Mouse (Mus musculus): ENCODE results near the gene Srebf2. TPM values are rescaled to one million over a fixed set of nuclear protein-coding genes. Genes with fewer than 3 reads are reported as not detected.

Srebf2 gene
- polyA plus RNA-seq, 2 experiments: 29.3 to 30.8 TPM

- Histone ChIP-seq H3K9ac (replicated peaks) (no peak overlapping the region), H3K9me3 (ENCODE audit: control insufficient read depth, low read length) (no peaks in the 10 kb centered on the region), H3K4me1 (replicated peaks; ENCODE audit: control insufficient read depth in 2 of 2, insufficient read depth in 2 of 2, low read length in 1 of 2) (no peaks in the 10 kb centered on the region), H3K27me3 (ENCODE audit: control insufficient read depth, insufficient read depth, low read length) (peaks cover 72% of the 10 kb centered on the region), H3K36me3 (replicated peaks; ENCODE audit: control insufficient read depth, insufficient read depth, low read depth) (no peaks in the 10 kb centered on the region), H3K27ac (no peak overlapping the region), H3K4me3 (ENCODE audit: insufficient read depth in 1 of 2, low read depth in 2 of 2, low read length in 2 of 2) (no peak overlapping the region), H3K4me2 (ENCODE audit: low read depth) (no peak overlapping the region)
- WGBS (ENCODE audit: insufficient replicate concordance): 21% methylated on average over 4 of the region's 4 CpGs
- no peak for ATAC-seq (ENCODE audit: insufficient read depth)
- TF ChIP-seq EP300 (IDR thresholded peaks at IDR 0.05; ENCODE audit: low read depth) (no peak), CTCF (IDR thresholded peaks at IDR 0.05; ENCODE audit: low read depth) (no peak)
- no peak for DNase-seq (ENCODE audit: low read depth in 3 of 3, low spot score in 3 of 3)
Measured at GRCm38 (mm10) chr15:82213222-82213621, 66.2 kb downstream of the Srebf2 start.

DNA sequence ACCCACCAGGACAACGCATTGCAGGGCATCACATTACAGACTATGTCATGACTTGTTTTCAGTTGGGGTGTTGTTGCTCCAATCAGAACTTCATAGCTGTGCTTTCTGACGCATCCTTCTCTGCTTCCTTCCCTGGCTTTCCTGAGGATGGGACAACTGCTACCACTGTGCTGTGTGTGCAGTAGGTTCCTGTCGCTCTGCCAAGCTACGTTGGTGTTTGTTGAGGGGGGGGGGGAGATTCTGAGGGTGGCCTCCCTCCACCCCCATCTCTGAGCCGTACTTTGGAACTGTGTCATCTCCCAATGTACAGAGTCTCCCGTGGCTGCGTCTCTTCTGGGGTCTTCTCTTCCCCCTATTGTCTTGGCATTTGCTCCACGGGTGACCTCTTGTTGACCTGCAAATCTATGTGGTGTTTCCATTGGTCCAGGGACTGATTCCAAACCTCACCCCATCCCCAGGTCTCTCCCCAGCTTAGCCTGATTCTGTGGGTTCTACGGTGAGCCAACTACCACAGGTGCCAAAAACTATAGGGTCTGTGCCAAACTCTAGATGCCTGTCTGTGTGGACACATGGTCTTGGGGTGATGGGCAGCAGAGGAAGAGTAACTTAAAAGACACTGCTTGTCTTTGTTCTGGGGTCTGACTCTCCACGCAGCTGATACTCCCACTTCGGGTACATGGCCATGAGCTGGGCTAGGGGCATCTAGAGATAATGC is 68.5 kb downstream of the Srebf2 start:
- H3K9ac ChIP-seq (replicated peaks): no peak overlapping the region
- 41% methylated on average over 11 of the region's 11 CpGs for WGBS (ENCODE audit: insufficient replicate concordance)
- DNase-seq (ENCODE audit: low read depth in 3 of 3, low spot score in 3 of 3): no peak
- no peak overlapping the region for H3K4me2 ChIP-seq (ENCODE audit: low read depth)
- no peak for ATAC-seq (ENCODE audit: insufficient read depth)
- no peaks in the 10 kb centered on the region for H3K36me3 ChIP-seq (replicated peaks; ENCODE audit: control insufficient read depth, insufficient read depth, low read depth)
- H3K4me1 ChIP-seq (replicated peaks; ENCODE audit: control insufficient read depth in 2 of 2, insufficient read depth in 2 of 2, low read length in 1 of 2): no peaks in the 10 kb centered on the region
- H3K4me3 ChIP-seq (ENCODE audit: insufficient read depth in 1 of 2, low read depth in 2 of 2, low read length in 2 of 2): no peak overlapping the region
- H3K27ac ChIP-seq: no peak overlapping the region
- peaks cover 60% of the 10 kb centered on the region for H3K27me3 ChIP-seq (ENCODE audit: control insufficient read depth, insufficient read depth, low read length)
- TF ChIP-seq CTCF (IDR thresholded peaks at IDR 0.05; ENCODE audit: low read depth) (no peak), EP300 (IDR thresholded peaks at IDR 0.05; ENCODE audit: low read depth) (no peak)
- no peaks in the 10 kb centered on the region for H3K9me3 ChIP-seq (ENCODE audit: control insufficient read depth, low read length)

- DNase-seq (ENCODE audit: low read depth in 3 of 3, low spot score in 3 of 3): no peak
- Histone ChIP-seq H3K4me3 (ENCODE audit: insufficient read depth in 1 of 2, low read depth in 2 of 2, low read length in 2 of 2) (no peak overlapping the region), H3K27me3 (ENCODE audit: control insufficient read depth, insufficient read depth, low read length) (peaks cover 52% of the 10 kb centered on the region), H3K27ac (no peak overlapping the region), H3K4me1 (replicated peaks; ENCODE audit: control insufficient read depth in 2 of 2, insufficient read depth in 2 of 2, low read length in 1 of 2) (no peaks in the 10 kb centered on the region), H3K36me3 (replicated peaks; ENCODE audit: control insufficient read depth, insufficient read depth, low read depth) (no peaks in the 10 kb centered on the region), H3K4me2 (ENCODE audit: low read depth) (no peak overlapping the region), H3K9ac (replicated peaks) (no peak overlapping the region), H3K9me3 (ENCODE audit: control insufficient read depth, low read length) (no peaks in the 10 kb centered on the region)
- WGBS (ENCODE audit: insufficient replicate concordance): 50% methylated on average over 20 of the region's 20 CpGs
- no peak for ATAC-seq (ENCODE audit: insufficient read depth)
- TF ChIP-seq CTCF (IDR thresholded peaks at IDR 0.05; ENCODE audit: low read depth): no peak
- no peak for TF ChIP-seq EP300 (IDR thresholded peaks at IDR 0.05; ENCODE audit: low read depth)
Measured at GRCm38 (mm10) chr15:82216142-82216827, 69.3 kb downstream of the Srebf2 start.

DNA sequence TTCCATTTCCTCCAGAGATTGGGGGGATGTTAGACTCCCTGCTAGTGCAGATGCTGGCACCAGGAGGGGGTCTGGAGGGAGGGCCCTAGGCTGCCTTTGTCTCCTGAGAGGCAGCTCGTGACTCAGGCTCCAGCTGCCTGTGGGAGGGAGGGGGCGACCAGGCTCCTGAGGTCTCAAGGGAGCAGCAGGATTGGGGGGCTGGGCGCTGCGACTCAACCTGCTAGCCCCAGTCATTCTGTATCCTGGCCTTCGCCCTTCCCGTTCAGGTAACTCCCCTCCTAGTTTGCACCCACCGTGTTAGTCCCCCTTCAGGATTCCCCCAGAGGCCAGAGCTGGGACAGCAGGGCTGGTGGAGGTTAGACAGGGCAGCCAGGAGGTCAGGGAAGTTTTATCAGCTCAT is 70.1 kb downstream of the Srebf2 start:
- H3K36me3 ChIP-seq (replicated peaks; ENCODE audit: control insufficient read depth, insufficient read depth, low read depth): no peaks in the 10 kb centered on the region
- DNase-seq (ENCODE audit: low read depth in 3 of 3, low spot score in 3 of 3) (no peak), ATAC-seq (ENCODE audit: insufficient read depth) (no peak)
- H3K9ac ChIP-seq (replicated peaks): no peak overlapping the region
- no peaks in the 10 kb centered on the region for H3K9me3 ChIP-seq (ENCODE audit: control insufficient read depth, low read length)
- no peaks in the 10 kb centered on the region for H3K4me1 ChIP-seq (replicated peaks; ENCODE audit: control insufficient read depth in 2 of 2, insufficient read depth in 2 of 2, low read length in 1 of 2)
- H3K4me2 ChIP-seq (ENCODE audit: low read depth): no peak overlapping the region
- peak; percentile 37 for TF ChIP-seq CTCF (IDR thresholded peaks at IDR 0.05; ENCODE audit: low read depth)
- no peak for TF ChIP-seq EP300 (IDR thresholded peaks at IDR 0.05; ENCODE audit: low read depth)
- H3K4me3 ChIP-seq (ENCODE audit: insufficient read depth in 1 of 2, low read depth in 2 of 2, low read length in 2 of 2): no peak overlapping the region
- H3K27ac ChIP-seq: no peak overlapping the region
- WGBS (ENCODE audit: insufficient replicate concordance): 33% methylated on average over 7 of the region's 7 CpGs
- peaks cover 45% of the 10 kb centered on the region for H3K27me3 ChIP-seq (ENCODE audit: control insufficient read depth, insufficient read depth, low read length)

- H3K9ac ChIP-seq (replicated peaks): no peak overlapping the region
- DNase-seq (ENCODE audit: low read depth in 3 of 3, low spot score in 3 of 3): no peak
- WGBS (ENCODE audit: insufficient replicate concordance): 37% methylated on average over 9 of the region's 9 CpGs
- H3K27me3 ChIP-seq (ENCODE audit: control insufficient read depth, insufficient read depth, low read length): peaks cover 38% of the 10 kb centered on the region
- no peaks in the 10 kb centered on the region for H3K36me3 ChIP-seq (replicated peaks; ENCODE audit: control insufficient read depth, insufficient read depth, low read depth)
- no peaks in the 10 kb centered on the region for H3K4me1 ChIP-seq (replicated peaks; ENCODE audit: control insufficient read depth in 2 of 2, insufficient read depth in 2 of 2, low read length in 1 of 2)
- TF ChIP-seq EP300 (IDR thresholded peaks at IDR 0.05; ENCODE audit: low read depth) (no peak), CTCF (IDR thresholded peaks at IDR 0.05; ENCODE audit: low read depth) (no peak)
- H3K4me3 ChIP-seq (ENCODE audit: insufficient read depth in 1 of 2, low read depth in 2 of 2, low read length in 2 of 2): no peak overlapping the region
- H3K9me3 ChIP-seq (ENCODE audit: control insufficient read depth, low read length): no peaks in the 10 kb centered on the region
- ATAC-seq (ENCODE audit: insufficient read depth): no peak
- H3K27ac ChIP-seq: no peak overlapping the region
- H3K4me2 ChIP-seq (ENCODE audit: low read depth): no peak overlapping the region
Measured at GRCm38 (mm10) chr15:82217980-82218379, 71.0 kb downstream of the Srebf2 start.
